Mouse (Mus musculus): ENCODE measurements around the gene Trf. TPM values are rescaled to one million over a fixed set of nuclear protein-coding genes. Genes with fewer than 3 reads are reported as not detected.

Gene Trf
- total and polyA plus RNA-seq, 2 experiments from 2014 or later, result 25.1 to 27.5 TPM

DNA sequence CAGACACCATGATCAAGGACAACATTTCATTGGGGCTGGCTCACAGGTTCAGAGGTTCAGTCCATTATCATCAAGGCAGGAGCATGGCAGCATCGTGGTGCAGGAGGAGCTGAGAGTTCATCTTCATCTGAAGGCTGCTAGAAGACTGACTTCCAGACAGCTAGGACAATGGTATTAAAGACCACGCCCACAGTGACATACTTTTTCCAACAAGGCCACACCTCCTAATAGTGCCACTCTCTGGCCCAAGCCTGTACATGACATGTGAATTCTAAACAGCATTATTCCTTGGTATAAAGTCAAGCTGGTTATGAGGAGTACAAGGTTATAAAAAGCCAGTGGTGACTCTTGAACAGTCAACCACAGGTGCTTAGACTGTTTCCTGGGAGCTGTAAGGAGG lies 75.7 kb downstream of the Trf start:
- WGBS, result 94% methylated on average over 2 of the region's 2 CpGs
- H3K9me3 ChIP-seq (ENCODE audit: low read length), result no peaks in the 10 kb centered on the region
- no peak overlapping the region for H3K9ac ChIP-seq
- H3K4me1 ChIP-seq (ENCODE audit: insufficient read depth), result no peaks in the 10 kb centered on the region
- no peaks in the 10 kb centered on the region for H3K27me3 ChIP-seq (ENCODE audit: insufficient read depth, low read length)
- no peak overlapping the region for H3K27ac ChIP-seq (ENCODE audit: low read depth, low read length)
- peaks cover 24% of the 10 kb centered on the region for H3K36me3 ChIP-seq (ENCODE audit: insufficient read depth)
- no peak for DNase-seq
- no peak for ATAC-seq
- H3K4me2 ChIP-seq (ENCODE audit: low read depth), result no peak overlapping the region
- H3K4me3 ChIP-seq (ENCODE audit: low read depth, low read length), result no peak overlapping the region
- TF ChIP-seq CTCF (IDR thresholded peaks at IDR 0.05; ENCODE audit: low read depth), result no peak

Other genes starting within 250 kb of the Trf start
- gene Slco2a1, start 241.7 kb downstream of the Trf start, total RNA-seq (2014; rRNA removed), result 3.2 and 6.6 TPM in 2 replicates
- gene Slco2a1, start 241.7 kb downstream of the Trf start, polyA plus RNA-seq (2015; fragmentation: Nextera tagmentation; extraction: Ambion mirVana), result 4.2 and 4.6 TPM in 2 replicates
- gene Rab6b, start 118.7 kb downstream of the Trf start, total RNA-seq (2014; rRNA removed), result 120 and 145 TPM in 2 replicates
- 81.0 and 133 TPM in 2 replicates for gene Rab6b, start 118.7 kb downstream of the Trf start, polyA plus RNA-seq (2015; fragmentation: Nextera tagmentation; extraction: Ambion mirVana)
- gene Srprb, start 28.3 kb downstream of the Trf start, total RNA-seq (2014; rRNA removed), result 41.9 and 43.3 TPM in 2 replicates
- 37.3 and 40.1 TPM in 2 replicates for gene Srprb, start 28.3 kb downstream of the Trf start, polyA plus RNA-seq (2015; fragmentation: Nextera tagmentation; extraction: Ambion mirVana)
- gene Gm20425, start 137 bp downstream of the Trf start, total RNA-seq (2014; rRNA removed), result not detected in 2 replicates
- gene Gm20425, start 137 bp downstream of the Trf start, polyA plus RNA-seq (2015; fragmentation: Nextera tagmentation; extraction: Ambion mirVana), result 3.4 and 3.7 TPM in 2 replicates
- gene 1300017J02Rik, start 74.6 kb upstream of the Trf start, total RNA-seq (2014; rRNA removed), result 0.10 and 0.23 TPM in 2 replicates
- gene 1300017J02Rik, start 74.6 kb upstream of the Trf start, polyA plus RNA-seq (2015; fragmentation: Nextera tagmentation; extraction: Ambion mirVana), result 0.10 and 0.74 TPM in 2 replicates
- 24.8 and 29.2 TPM in 2 replicates for gene Topbp1, start 74.8 kb upstream of the Trf start, total RNA-seq (2014; rRNA removed)
- 13.5 and 15.8 TPM in 2 replicates for gene Topbp1, start 74.8 kb upstream of the Trf start, polyA plus RNA-seq (2015; fragmentation: Nextera tagmentation; extraction: Ambion mirVana)
- 105 and 126 TPM in 2 replicates for gene Cdv3, start 135.4 kb upstream of the Trf start, total RNA-seq (2014; rRNA removed)
- 84.3 and 89.1 TPM in 2 replicates for gene Cdv3, start 135.4 kb upstream of the Trf start, polyA plus RNA-seq (2015; fragmentation: Nextera tagmentation; extraction: Ambion mirVana)
- gene Bfsp2, start 250.0 kb upstream of the Trf start, total RNA-seq (2014; rRNA removed), result 1.5 and 2.6 TPM in 2 replicates
- gene Bfsp2, start 250.0 kb upstream of the Trf start, polyA plus RNA-seq (2015; fragmentation: Nextera tagmentation; extraction: Ambion mirVana), result 1.9 and 2.4 TPM in 2 replicates